In genomic region chr11:58698862-58699261, GRCm38 (mm10) we compare ENCODE assay signal across 42 mouse cellular contexts. TPM values are rescaled to one million over a fixed set of nuclear protein-coding genes. Genes with fewer than 3 reads are reported as not detected.
"Had no signal": no experiment of that assay in that cellular context is flagged by ENCODE, and none has a peak within 500 bp of the region (broad histone marks: within the 10 kb centered on the region; RNA-seq: fewer than 3 reads in every experiment).

Gene Olfr319, plus strand, starts transcription at chr11:58699162.

- ATAC-seq: hindbrain, embryonic 16.5 days; hindbrain, postnatal 0 days; inflammation-experienced regulatory T-cells, adult 6 months; intestine, embryonic 15.5 days; intestine, embryonic 16.5 days; intestine, postnatal 0 days had no signal

- DNase-seq: heart, postnatal 10 days; heart, postnatal 36 days; heart, postnatal 4 days; kidney, adult 11 months; kidney, adult 18-20 months; kidney, adult 2 months; kidney, adult 8-10 months; kidney, adult 9 months; kidney, postnatal 10 days; kidney, postnatal 14 days; kidney, postnatal 25 days; kidney, postnatal 36 days; kidney, postnatal 4 days; layer of hippocampus, adult 9-11 months; layer of hippocampus, postnatal 36 days had no signal

- H3K4me1 ChIP-seq: heart, embryonic 10.5 days; heart, embryonic 13.5 days; heart, embryonic 15.5 days; hindbrain, embryonic 10.5 days; hindbrain, embryonic 12.5 days; hindbrain, embryonic 13.5 days; hindbrain, embryonic 15.5 days; intestine, embryonic 15.5 days; kidney, embryonic 15.5 days had no signal

- H3K4me3 ChIP-seq: heart, embryonic 10.5 days; heart, embryonic 13.5 days; heart, embryonic 15.5 days; hindbrain, embryonic 10.5 days; hindbrain, embryonic 12.5 days; hindbrain, embryonic 13.5 days; hindbrain, embryonic 15.5 days; intestine, embryonic 15.5 days; kidney, embryonic 15.5 days; layer of hippocampus, adult 2 months; left cerebral cortex, adult 2 months had no signal

- H3K27me3 ChIP-seq: heart, embryonic 13.5 days; heart, embryonic 15.5 days; hindbrain, embryonic 12.5 days; hindbrain, embryonic 13.5 days; hindbrain, embryonic 15.5 days; intestine, embryonic 15.5 days; kidney, embryonic 15.5 days had no signal

- H3K4me2 ChIP-seq: heart, embryonic 11.5 days; heart, embryonic 13.5 days; heart, embryonic 15.5 days; hindbrain, embryonic 12.5 days; hindbrain, embryonic 13.5 days; hindbrain, embryonic 14.5 days; hindbrain, embryonic 15.5 days; intestine, embryonic 15.5 days; kidney, embryonic 15.5 days had no signal

- H3K9me3 ChIP-seq: heart, embryonic 15.5 days; intestine, embryonic 15.5 days had no signal

- H3K9ac ChIP-seq: heart, embryonic 13.5 days; heart, embryonic 15.5 days; hindbrain, embryonic 12.5 days; hindbrain, embryonic 13.5 days; hindbrain, embryonic 14.5 days; hindbrain, embryonic 15.5 days; intestine, embryonic 15.5 days; kidney, embryonic 15.5 days had no signal

- H3K36me3 ChIP-seq: heart, embryonic 10.5 days; heart, embryonic 13.5 days; heart, embryonic 15.5 days; hindbrain, embryonic 10.5 days; hindbrain, embryonic 12.5 days; hindbrain, embryonic 13.5 days; hindbrain, embryonic 15.5 days; intestine, embryonic 15.5 days; kidney, embryonic 15.5 days had no signal

- H3K27ac ChIP-seq: heart, embryonic 10.5 days; heart, embryonic 13.5 days; heart, embryonic 15.5 days; hindbrain, embryonic 10.5 days; hindbrain, embryonic 12.5 days; hindbrain, embryonic 13.5 days; hindbrain, embryonic 14.5 days; hindbrain, embryonic 15.5 days; hindbrain, postnatal 0 days; intestine, embryonic 15.5 days; kidney, embryonic 15.5 days; kidney, postnatal 0 days; layer of hippocampus, adult 2 months; left cerebral cortex, adult 2 months had no signal

RNA-seq across cellular contexts. Expression of gene Olfr319, which starts in this region (rescaled TPM):
- polyA plus RNA-seq: heart, embryonic 10.5 days; heart, embryonic 11.5 days; heart, embryonic 13.5 days; heart, embryonic 14.5 days; heart, embryonic 15.5 days; heart, embryonic 16.5 days; heart, postnatal 0 days; hindbrain, embryonic 10.5 days; hindbrain, embryonic 11.5 days; hindbrain, embryonic 12.5 days; hindbrain, embryonic 13.5 days; hindbrain, embryonic 14.5 days; hindbrain, embryonic 15.5 days; hindbrain, embryonic 16.5 days; hindbrain, postnatal 0 days; inflammation-experienced regulatory T-cells, adult 6 months; intestine, embryonic 14.5 days; intestine, embryonic 15.5 days; intestine, embryonic 16.5 days; intestine, postnatal 0 days; kidney, adult 2 months; kidney, embryonic 14.5 days; kidney, embryonic 15.5 days; kidney, embryonic 16.5 days; kidney, postnatal 0 days; large intestine, adult 2 months had no signal
